Mouse (Mus musculus) small intestine, adult 2 months (tissue): Measurements from ENCODE around the gene Chchd3.

Experiments
- CTCF ChIP-seq: fragments of 200-500 bp; IDR thresholded peaks from 2 replicates; pipeline ENCODE4 v1.5.1; 2012; ENCODE audit warnings: low read depth, mild to moderate bottlenecking, control low read depth, inconsistent platforms, low read length, moderate library complexity, mixed read lengths; ENCODE audit not compliant: insufficient replicate concordance, insufficient read length; ENCODE audit errors: extremely low read depth
- POLR2A ChIP-seq: fragments of 200-500 bp; IDR thresholded peaks from 2 replicates; pipeline ENCODE4 v1.6.1; 2012; ENCODE audit warnings: low read depth, mild to moderate bottlenecking, control low read depth, inconsistent platforms, low read length, moderate library complexity

DNA sequence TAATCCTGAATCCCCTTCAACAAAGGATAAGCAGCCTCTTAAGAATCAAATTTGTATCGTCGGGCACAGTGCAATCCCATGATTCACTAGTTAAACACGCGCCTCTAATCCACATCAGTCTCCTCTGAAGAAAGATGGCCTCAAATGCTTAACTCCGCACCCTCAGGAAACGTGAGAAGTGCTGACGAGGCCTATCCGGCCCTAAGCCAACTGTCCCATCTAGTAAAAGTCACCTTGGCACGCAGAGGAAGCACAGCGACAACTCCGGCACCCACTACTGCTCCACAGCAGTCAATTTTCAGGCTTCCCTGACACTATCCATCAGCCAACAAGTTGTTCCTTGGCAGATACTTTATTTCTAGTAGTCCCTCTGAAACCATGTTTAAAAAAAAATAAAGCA lies 78.8 kb downstream of the Chchd3 start:
- TF ChIP-seq CTCF (no peak), POLR2A (no peak)
